Mouse (Mus musculus): Measurements from ENCODE around the gene Ivl. TPM values are rescaled to one million over a fixed set of nuclear protein-coding genes. Genes with fewer than 3 reads are reported as not detected.

The Ivl gene
- polyA plus RNA-seq, 1 experiment from 2014 or later = 13.2 TPM

DNA sequence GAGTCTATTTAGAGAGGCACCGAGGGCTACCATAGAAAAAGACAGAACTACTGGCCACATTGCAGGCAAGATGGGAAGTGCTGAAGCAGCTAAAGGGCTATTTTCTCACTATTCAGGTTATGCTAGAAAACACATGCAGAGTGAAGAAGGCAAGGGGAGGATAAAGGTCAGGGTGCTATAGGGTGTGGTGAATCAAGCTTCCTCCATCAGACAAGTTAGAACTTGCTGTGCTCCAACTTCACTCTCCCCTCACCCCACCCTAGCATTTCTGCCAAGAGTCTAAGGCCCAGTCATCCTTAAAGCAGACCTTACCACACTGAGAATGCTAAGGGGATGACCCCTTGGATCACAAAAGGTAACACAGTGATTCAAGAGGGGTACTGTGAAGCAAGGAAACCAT lies 6.0 kb upstream of the Ivl start:
- H3K9me3 ChIP-seq (replicated peaks) = no peaks in the 10 kb centered on the region
- WGBS = 60% methylated on average over 1 of the region's 1 CpGs
- no peak overlapping the region for H3K4me2 ChIP-seq (replicated peaks)
- no peaks in the 10 kb centered on the region for H3K27me3 ChIP-seq
- no peak overlapping the region for H3K4me3 ChIP-seq (replicated peaks)
- no peaks in the 10 kb centered on the region for H3K4me1 ChIP-seq
- ATAC-seq (ENCODE audit: insufficient number of reproducible peaks, low FRiP score, low TSS enrichment, low read depth) = no peak
- H3K36me3 ChIP-seq = no peaks in the 10 kb centered on the region
- H3K9ac ChIP-seq = no peak overlapping the region
- H3K27ac ChIP-seq (replicated peaks) = no peak overlapping the region

DNA sequence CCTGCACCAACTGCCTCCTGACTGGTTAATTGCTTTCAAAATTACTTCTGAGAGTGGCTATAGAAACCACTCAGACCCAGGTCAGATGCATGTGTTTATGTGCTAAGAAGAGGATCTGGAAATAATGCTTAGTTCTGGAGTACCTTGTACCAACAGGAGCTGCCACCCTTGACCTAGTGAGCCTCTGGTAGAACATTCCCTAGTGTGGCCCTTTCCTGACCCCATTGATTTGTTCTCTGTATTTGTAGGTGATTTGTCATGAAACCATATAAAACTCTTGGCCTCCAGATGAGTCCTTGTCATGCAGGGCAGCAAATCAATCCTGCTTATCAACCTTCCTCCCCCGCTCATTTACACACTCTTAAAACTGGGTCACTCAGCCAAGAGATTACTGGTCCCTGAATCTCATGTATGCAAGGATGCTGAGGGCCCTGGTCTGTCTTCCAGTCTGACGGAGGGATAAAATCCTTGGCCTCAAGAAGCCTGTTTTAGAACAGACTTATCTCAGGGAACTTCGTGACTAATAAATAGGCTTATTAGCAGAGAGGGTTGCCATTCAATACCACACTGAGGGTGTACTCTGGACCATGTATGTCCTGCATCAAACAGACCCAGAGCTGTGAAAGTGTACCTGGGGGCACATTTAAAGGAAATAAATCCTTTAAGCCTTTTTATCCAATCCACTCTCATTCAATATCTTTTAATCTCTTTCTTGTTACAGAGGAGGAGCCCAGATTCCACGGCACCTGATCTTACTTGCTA lies 5.3 kb upstream of the Ivl start:
- Histone ChIP-seq H3K9ac (no peak overlapping the region), H3K4me3 (replicated peaks) (no peak overlapping the region), H3K9me3 (replicated peaks) (no peaks in the 10 kb centered on the region), H3K4me1 (no peaks in the 10 kb centered on the region), H3K4me2 (replicated peaks) (no peak overlapping the region), H3K27me3 (no peaks in the 10 kb centered on the region), H3K36me3 (no peaks in the 10 kb centered on the region), H3K27ac (replicated peaks) (no peak overlapping the region)
- 68% methylated on average over 4 of the region's 4 CpGs for WGBS
- no peak; the same call in 1 of the 2 replicates for ATAC-seq (ENCODE audit: insufficient number of reproducible peaks, low FRiP score, low TSS enrichment, low read depth)

DNA sequence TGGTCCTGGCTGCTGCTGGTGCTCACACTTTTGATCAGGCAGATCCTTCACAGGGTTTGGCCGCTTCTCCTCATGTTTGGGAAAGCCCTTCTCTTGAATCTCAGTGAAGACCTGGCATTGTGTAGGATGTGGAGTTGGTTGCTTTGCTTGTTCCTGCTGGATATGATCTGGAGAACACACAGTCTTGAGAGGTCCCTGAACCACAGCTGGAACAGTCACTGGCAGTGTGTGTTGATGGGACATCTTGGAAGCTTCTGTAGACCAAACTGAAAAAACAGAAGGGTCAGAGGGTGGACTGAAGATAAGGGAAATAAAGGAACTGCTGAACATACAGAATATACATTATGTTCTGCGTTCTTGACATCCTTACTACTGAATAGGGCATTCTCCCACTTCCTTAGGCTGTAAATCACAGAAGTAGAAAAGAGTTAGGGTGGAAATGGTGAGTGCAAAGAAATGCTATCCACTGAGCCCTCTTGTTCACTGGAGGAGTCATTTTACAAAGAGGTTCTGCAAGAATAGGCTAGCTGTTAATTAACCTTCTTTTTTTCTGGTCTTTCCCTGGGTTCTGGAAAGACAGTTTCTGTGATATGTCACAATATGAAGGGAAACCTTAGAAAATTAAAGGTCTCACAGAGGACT lies 900 bp downstream of the Ivl start:
- Histone ChIP-seq H3K4me3 (replicated peaks) (no peak overlapping the region), H3K9me3 (replicated peaks) (no peaks in the 10 kb centered on the region), H3K4me2 (replicated peaks) (no peak overlapping the region), H3K27ac (replicated peaks) (no peak overlapping the region), H3K9ac (no peak overlapping the region), H3K27me3 (no peaks in the 10 kb centered on the region), H3K36me3 (no peaks in the 10 kb centered on the region), H3K4me1 (no peaks in the 10 kb centered on the region)
- 61% methylated on average over 2 of the region's 2 CpGs for WGBS
- no peak for ATAC-seq (ENCODE audit: insufficient number of reproducible peaks, low FRiP score, low TSS enrichment, low read depth)

DNA sequence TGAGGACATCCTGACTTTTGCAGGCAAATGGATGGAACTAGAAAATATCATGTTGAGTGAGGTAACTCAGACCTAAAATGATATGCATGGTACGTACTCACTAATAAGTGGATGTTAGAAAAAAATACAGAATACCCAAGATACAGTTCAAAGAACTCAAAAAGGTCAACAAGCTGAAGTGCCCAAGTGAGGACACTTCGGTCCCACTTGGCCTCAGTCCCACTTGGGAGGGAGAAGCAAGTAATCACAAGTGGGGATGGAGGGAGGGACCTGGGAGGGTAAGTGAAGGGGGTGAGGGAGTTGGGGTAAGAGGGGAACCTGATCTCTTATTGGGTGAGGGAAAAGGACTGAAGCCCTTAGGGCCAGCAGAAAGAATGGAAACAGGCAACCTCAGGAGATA lies 4.8 kb downstream of the Ivl start:
- H3K27me3 ChIP-seq = no peaks in the 10 kb centered on the region
- H3K4me2 ChIP-seq (replicated peaks) = no peak overlapping the region
- H3K27ac ChIP-seq (replicated peaks) = no peak overlapping the region
- no peaks in the 10 kb centered on the region for H3K36me3 ChIP-seq
- no peak for ATAC-seq (ENCODE audit: insufficient number of reproducible peaks, low FRiP score, low TSS enrichment, low read depth)
- no peak overlapping the region for H3K4me3 ChIP-seq (replicated peaks)
- no peak overlapping the region for H3K9ac ChIP-seq
- WGBS = 89% methylated on average over 2 of the region's 2 CpGs
- no peaks in the 10 kb centered on the region for H3K9me3 ChIP-seq (replicated peaks)
- H3K4me1 ChIP-seq = no peaks in the 10 kb centered on the region

DNA sequence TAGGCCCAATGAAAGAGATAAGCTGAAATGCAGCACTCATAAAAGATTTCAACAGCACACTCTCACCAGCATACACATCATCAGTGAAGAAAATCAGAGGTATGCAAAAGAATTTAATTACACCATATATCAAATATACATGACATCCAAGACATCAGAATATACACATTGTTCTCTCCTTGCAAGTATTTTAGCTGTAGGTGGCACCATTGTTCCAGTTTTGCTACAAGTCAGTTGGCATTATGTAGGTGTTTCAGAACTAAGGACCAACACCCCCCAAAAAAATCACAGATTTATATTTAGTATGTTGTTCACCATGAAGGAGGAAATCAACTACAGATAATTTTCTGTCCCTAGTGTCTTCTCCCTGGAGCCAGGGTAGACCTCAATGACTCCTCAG lies 8.1 kb downstream of the Ivl start:
- no peak overlapping the region for H3K9ac ChIP-seq
- H3K36me3 ChIP-seq = no peaks in the 10 kb centered on the region
- no peak for ATAC-seq (ENCODE audit: insufficient number of reproducible peaks, low FRiP score, low TSS enrichment, low read depth)
- no peaks in the 10 kb centered on the region for H3K4me1 ChIP-seq
- H3K4me3 ChIP-seq (replicated peaks) = no peak overlapping the region
- H3K9me3 ChIP-seq (replicated peaks) = no peaks in the 10 kb centered on the region
- H3K27me3 ChIP-seq = no peaks in the 10 kb centered on the region
- no peak overlapping the region for H3K27ac ChIP-seq (replicated peaks)
- no peak overlapping the region for H3K4me2 ChIP-seq (replicated peaks)

DNA sequence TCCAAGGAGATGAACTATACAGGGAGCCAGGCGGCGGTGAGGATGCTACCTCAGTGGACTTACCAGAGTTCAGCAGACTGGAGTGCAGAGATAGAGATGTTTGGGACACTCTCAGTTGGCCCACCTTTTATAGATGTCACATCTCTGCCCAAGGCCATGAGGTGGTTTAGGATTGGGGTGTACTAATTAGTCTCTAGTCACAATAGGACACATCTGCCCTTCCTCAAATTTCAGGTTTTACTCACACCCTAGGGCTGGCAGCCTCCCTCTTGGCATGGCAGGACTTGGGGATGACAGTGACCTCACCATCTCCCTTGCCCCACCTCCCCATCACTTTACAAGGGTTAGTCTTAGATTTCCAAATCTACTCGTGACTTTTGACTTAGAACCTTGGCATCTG lies 39.1 kb downstream of the Ivl start, which contains the start of gene 2310046K23Rik:
Gene 2310046K23Rik, minus strand, starts transcription at position 101 of the 400 bp plus-strand sequence.
- Histone ChIP-seq H3K4me1 (no peaks in the 10 kb centered on the region), H3K27ac (replicated peaks) (no peak within 1 kb of the TSS), H3K27me3 (no peaks in the 10 kb centered on the region), H3K9ac (no peak within 1 kb of the TSS), H3K36me3 (no peaks in the 10 kb centered on the region), H3K4me2 (replicated peaks) (no peak within 1 kb of the TSS), H3K4me3 (replicated peaks) (no peak within 1 kb of the TSS), H3K9me3 (replicated peaks) (0 out of 2 replicates have a peak, but pooled peaks cover under 1% of the 10 kb centered on the region)
- WGBS = 89% methylated on average over 3 of the region's 3 CpGs
- no peak for ATAC-seq (ENCODE audit: insufficient number of reproducible peaks, low FRiP score, low TSS enrichment, low read depth)

Other genes with a start within 250 kb of the Ivl start
- not detected in 2 replicates for gene Sprr2d, start 234.6 kb downstream of the Ivl start, polyA plus RNA-seq (2015; fragmentation: Nextera tagmentation; extraction: Ambion mirVana)
- not detected in 2 replicates for gene Sprr2e, start 221.6 kb downstream of the Ivl start, polyA plus RNA-seq (2015; fragmentation: Nextera tagmentation; extraction: Ambion mirVana)
- not detected in 2 replicates for gene Sprr2f, start 208.5 kb downstream of the Ivl start, polyA plus RNA-seq (2015; fragmentation: Nextera tagmentation; extraction: Ambion mirVana)
- gene Sprr2h, start 188.1 kb downstream of the Ivl start, polyA plus RNA-seq (2015; fragmentation: Nextera tagmentation; extraction: Ambion mirVana) = 1.5 and 4.6 TPM in 2 replicates
- gene Sprr2i, start 165.7 kb downstream of the Ivl start, polyA plus RNA-seq (2015; fragmentation: Nextera tagmentation; extraction: Ambion mirVana) = 0.29 TPM in 1 of 2 replicates, not detected in the other
- 0.26 TPM in 1 of 2 replicates, not detected in the other for gene Sprr2j-ps, start 155.7 kb downstream of the Ivl start, polyA plus RNA-seq (2015; fragmentation: Nextera tagmentation; extraction: Ambion mirVana)
- 8.5 and 21.1 TPM in 2 replicates for gene Gm9774, start 144.3 kb downstream of the Ivl start, polyA plus RNA-seq (2015; fragmentation: Nextera tagmentation; extraction: Ambion mirVana)
- gene Sprr2k, start 141.2 kb downstream of the Ivl start, polyA plus RNA-seq (2015; fragmentation: Nextera tagmentation; extraction: Ambion mirVana) = 1.2 TPM in 2 replicates
- 50.3 and 55.6 TPM in 2 replicates for gene Sprr1b, start 134.9 kb downstream of the Ivl start, polyA plus RNA-seq (2015; fragmentation: Nextera tagmentation; extraction: Ambion mirVana)
- gene Sprr3, start 115.0 kb downstream of the Ivl start, polyA plus RNA-seq (2015; fragmentation: Nextera tagmentation; extraction: Ambion mirVana) = 27.2 and 28.3 TPM in 2 replicates
- gene Sprr1a, start 87.8 kb downstream of the Ivl start, polyA plus RNA-seq (2015; fragmentation: Nextera tagmentation; extraction: Ambion mirVana) = 303 and 332 TPM in 2 replicates
- 2.3 and 6.7 TPM in 2 replicates for gene Sprr4, start 73.2 kb downstream of the Ivl start, polyA plus RNA-seq (2015; fragmentation: Nextera tagmentation; extraction: Ambion mirVana)
- gene 2310046K23Rik, start 39.2 kb downstream of the Ivl start, polyA plus RNA-seq (2015; fragmentation: Nextera tagmentation; extraction: Ambion mirVana) = 5.0 and 5.6 TPM in 2 replicates
- not detected in 2 replicates for gene Smcp, start 15.3 kb upstream of the Ivl start, polyA plus RNA-seq (2015; fragmentation: Nextera tagmentation; extraction: Ambion mirVana)
- 0.89 and 1.1 TPM in 2 replicates for gene 2210017I01Rik, start 33.8 kb upstream of the Ivl start, polyA plus RNA-seq (2015; fragmentation: Nextera tagmentation; extraction: Ambion mirVana)
- 7.3 TPM in 2 replicates for gene Lce6a, start 47.9 kb upstream of the Ivl start, polyA plus RNA-seq (2015; fragmentation: Nextera tagmentation; extraction: Ambion mirVana)
- gene Lce1a1, start 74.6 kb upstream of the Ivl start, polyA plus RNA-seq (2015; fragmentation: Nextera tagmentation; extraction: Ambion mirVana) = 6.2 and 8.1 TPM in 2 replicates
- gene Lce1b, start 83.2 kb upstream of the Ivl start, polyA plus RNA-seq (2015; fragmentation: Nextera tagmentation; extraction: Ambion mirVana) = 2.0 and 2.4 TPM in 2 replicates
- 8.7 and 11.9 TPM in 2 replicates for gene Lce1a2, start 96.6 kb upstream of the Ivl start, polyA plus RNA-seq (2015; fragmentation: Nextera tagmentation; extraction: Ambion mirVana)
- 4.5 and 8.4 TPM in 2 replicates for gene Lce1c, start 105.5 kb upstream of the Ivl start, polyA plus RNA-seq (2015; fragmentation: Nextera tagmentation; extraction: Ambion mirVana)
- 2.1 and 3.6 TPM in 2 replicates for gene Lce1d, start 113.5 kb upstream of the Ivl start, polyA plus RNA-seq (2015; fragmentation: Nextera tagmentation; extraction: Ambion mirVana)
- 1.0 and 2.4 TPM in 2 replicates for gene Lce1e, start 135.3 kb upstream of the Ivl start, polyA plus RNA-seq (2015; fragmentation: Nextera tagmentation; extraction: Ambion mirVana)
- 1.5 and 3.7 TPM in 2 replicates for gene Lce1f, start 146.6 kb upstream of the Ivl start, polyA plus RNA-seq (2015; fragmentation: Nextera tagmentation; extraction: Ambion mirVana)
- not detected in 2 replicates for gene Gm38119, start 165.4 kb upstream of the Ivl start, polyA plus RNA-seq (2015; fragmentation: Nextera tagmentation; extraction: Ambion mirVana)
- gene Lce1g, start 178.6 kb upstream of the Ivl start, polyA plus RNA-seq (2015; fragmentation: Nextera tagmentation; extraction: Ambion mirVana) = 0.56 and 1.8 TPM in 2 replicates
- gene Lce1h, start 191.3 kb upstream of the Ivl start, polyA plus RNA-seq (2015; fragmentation: Nextera tagmentation; extraction: Ambion mirVana) = 1.4 and 3.7 TPM in 2 replicates
- 2.4 and 7.3 TPM in 2 replicates for gene Lce1i, start 205.2 kb upstream of the Ivl start, polyA plus RNA-seq (2015; fragmentation: Nextera tagmentation; extraction: Ambion mirVana)
- 0.74 and 1.5 TPM in 2 replicates for gene Lce1j, start 216.8 kb upstream of the Ivl start, polyA plus RNA-seq (2015; fragmentation: Nextera tagmentation; extraction: Ambion mirVana)
- gene Lce1k, start 234.2 kb upstream of the Ivl start, polyA plus RNA-seq (2015; fragmentation: Nextera tagmentation; extraction: Ambion mirVana) = 0.28 and 2.4 TPM in 2 replicates

All from embryonic facial prominence, embryonic 15.5 days (tissue).